Mouse (Mus musculus) natural killer cell, adult 2 months (primary cell): ENCODE measurements around the gene Tacstd2.
"Not testable (repeated sequence)": the region's sequence is repeated elsewhere in the genome, so short reads cannot be mapped to it uniquely, and the experiment has no call there.

Experiments
- DNase-seq, 2 experiments: peaks; one replicate each; pipeline ENCODE4 v3.0.0; 2022; ENCODE audit warnings: low spot score in 2 of 2

Gene Tacstd2

DNA sequence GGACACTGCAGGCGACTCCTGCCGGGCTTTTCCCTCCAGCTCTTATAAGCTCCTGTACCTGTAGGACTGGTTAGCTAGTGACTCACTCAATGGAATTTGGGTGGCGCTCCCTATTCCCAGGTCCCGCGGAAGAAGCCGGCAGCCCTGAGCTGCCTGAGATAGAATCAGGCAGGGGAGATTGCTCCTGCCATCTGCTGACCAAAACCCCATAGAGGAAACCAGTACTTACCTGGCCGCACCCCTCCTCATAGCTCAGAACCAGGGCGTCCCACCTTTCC, at the start of gene Tacstd2:
TSS of gene Tacstd2 (minus strand) at position 20 of the 278 bp plus-strand sequence.
- DNase-seq: no peak

DNA sequence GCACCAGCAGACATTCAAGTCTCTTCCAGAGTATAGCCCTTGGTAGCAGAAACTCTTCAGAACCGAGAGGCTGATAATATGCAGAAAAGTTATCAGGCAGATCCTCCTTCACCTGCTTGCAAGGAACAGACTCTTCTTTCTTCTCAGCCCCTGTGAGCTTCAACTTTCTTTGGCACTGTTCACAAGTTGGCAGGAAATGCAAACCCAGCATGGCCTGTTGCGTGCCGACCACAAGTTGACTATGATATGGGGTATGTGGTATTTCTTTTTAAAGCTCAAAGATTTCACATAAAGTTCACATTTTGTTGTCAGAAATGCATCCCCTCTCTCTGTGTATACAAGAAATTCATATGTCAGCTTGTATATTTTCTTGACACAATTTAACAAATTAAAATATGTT, 30.7 kb upstream of the Tacstd2 start:
- no peak for DNase-seq

DNA sequence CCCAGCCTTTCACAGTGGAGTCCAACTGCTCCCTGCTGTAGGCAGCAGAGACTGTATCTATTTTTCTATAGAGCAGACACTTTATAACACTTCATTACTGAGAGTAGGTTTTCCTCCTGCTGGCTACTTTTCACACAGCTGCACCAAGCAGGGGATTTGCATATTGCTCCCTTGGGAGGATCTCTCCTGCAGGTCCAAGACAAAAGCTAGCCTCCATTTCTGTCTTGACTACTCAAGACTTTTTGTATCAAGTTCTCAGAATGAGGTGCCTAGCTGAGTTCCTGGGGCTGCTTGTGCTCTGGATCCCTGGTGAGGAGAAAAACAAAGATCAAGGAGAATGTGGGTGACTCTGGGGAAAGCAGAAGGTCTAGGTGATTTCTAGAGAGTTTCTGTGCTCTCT, 19.8 kb upstream of the Tacstd2 start:
- peak in 1 of 2 experiments; percentile 53 for DNase-seq

DNA sequence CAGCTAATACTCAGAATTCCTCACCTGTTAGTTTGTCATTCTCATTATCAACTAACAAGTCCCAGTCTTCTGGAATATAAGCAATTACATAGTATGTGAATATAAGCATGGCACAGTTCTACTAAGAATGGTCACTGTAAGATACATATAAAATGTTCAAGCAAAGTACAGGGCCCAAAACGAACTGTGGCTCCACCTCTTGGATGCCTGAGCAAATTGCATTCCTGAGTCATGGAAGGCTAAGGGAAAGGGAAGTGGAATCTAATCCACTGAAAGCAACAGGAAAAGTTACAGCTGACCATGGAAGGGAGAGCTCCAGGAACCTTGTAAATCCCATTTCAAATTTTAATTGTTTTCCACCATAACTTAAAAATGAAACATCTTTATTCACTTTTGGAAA, 14.0 kb upstream of the Tacstd2 start:
- no peak for DNase-seq

DNA sequence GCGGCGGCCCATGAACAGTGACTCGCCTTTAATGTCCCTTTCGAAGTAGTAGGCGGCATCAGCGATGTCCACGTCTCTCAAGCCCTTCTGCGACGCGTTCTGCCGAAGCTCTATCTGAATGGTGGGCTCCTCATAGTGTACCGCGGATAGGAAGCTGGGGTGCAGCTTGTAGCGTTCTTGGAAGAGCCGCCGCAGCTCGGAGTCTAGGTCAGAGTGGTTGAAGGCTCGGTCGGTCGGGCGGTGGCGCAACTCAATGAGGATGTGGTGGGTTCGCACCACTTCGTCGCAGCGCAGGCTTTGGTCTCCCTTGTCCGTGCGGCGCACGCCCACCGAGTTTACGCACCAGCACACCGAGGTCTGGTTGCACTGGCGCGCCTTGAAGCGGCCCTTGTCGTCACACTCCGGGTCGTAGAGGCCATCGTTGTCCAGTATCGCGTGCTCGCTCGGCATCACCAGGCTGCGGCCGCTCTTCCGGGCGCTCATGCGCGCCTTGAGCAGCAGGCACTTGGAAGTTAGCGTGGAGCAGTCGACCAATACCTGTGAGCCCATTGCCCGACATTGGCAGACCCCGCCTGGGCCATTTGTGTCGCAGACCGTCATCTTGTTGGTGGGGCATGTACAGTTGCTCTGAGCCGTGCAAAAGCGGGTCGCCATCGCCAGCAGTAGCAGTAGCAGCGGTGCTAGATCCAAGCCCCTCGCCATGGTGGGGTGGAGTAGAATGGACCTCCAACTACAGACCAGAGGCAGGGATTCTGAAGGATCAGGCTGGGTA, 405 bp downstream of the Tacstd2 start:
- peak; percentile 24 to 38 for DNase-seq

DNA sequence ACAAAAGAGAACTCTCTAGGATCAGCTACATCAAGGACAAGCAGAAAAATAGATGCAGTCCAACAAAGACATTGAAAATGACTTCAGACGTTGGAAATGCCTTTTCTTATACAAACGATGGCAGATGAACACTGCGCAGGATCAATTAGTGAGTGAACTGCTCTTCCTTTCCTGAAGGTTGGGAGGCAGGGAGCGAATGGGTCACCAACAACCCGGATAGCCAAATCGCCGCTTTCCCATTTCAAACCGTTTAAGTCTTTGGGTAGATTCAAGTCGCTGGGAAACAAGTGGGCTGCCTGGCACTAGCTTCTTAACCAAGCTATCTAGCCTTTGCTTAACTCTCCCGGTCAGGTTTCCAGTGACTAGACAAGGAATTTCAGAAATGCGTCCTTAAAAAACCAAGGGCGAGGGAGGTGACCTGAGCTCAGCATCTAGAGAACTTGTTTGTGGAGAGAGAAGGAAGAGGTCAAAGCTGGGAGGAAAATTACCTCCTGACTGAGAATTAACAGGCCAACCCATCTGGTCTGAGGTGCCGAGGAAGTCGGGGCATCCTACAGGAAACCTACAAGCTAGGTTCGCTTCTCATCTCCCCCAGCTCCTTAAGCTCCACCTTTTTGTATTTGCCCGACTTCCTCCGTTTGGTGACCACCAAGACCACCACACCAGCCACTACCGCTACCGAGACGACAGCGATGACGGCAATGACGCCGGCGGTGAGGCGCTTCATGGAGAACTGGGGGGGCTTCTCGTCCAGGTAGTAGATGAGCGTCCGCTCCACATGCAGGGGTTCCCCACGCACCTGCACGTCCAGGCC, 1.2 kb downstream of the Tacstd2 start:
- peak in 1 of 2 experiments; percentile 10 for DNase-seq

DNA sequence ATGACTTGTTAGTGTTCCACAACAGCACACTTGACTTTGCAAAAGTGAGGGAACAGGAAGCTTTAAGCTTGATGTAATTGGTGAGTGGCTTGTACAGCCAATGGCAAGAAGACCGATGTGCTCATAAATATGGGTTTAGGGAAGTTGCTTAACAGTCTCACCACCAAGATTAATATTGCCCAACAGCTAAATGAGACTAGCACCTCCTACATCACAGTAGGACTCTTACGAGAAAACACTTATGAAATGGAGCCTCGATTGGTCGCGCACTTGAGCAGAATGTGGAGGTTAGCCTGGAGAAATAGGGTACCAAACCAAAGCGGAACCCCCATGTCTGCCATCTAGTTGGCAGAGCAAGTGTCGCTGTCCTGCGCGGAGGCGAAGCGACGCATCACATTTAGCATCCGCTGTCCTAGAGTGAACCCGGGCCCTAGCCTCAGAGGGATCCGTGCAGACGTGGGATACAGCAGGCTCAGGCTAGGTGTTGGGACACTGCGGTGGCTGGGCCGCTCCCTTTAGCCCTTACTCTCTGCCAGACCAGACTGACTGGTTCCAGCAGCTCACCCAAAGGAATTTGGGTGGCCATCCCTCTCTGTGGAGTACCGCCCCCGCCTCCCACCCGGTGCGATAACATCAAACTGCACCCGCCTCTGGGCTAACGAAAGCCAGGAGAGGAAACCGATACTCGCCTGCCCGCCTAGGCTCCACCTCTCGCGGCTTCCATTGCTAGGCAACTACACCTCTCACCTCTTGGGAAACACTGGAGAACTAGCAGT, 2.7 kb downstream of the Tacstd2 start:
- peak; percentile 13 to 31 for DNase-seq

DNA sequence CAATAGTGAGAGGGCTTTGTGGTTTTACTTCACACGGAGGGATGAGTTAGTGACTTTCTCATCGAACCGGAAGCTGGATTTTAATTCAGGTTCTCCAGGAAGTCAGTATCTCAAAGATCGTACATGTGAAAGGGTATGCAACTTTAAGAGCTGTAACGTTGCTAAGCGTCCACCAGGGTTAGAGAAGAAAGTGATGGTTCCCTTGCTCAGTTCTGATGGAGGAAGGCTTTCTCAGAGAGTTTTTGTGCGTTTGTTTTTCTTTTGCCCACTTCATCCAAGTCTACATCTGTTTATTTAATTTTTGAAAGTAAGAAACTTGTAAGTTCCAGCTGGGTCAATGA, 3.8 kb downstream of the Tacstd2 start:
- no peak for DNase-seq

DNA sequence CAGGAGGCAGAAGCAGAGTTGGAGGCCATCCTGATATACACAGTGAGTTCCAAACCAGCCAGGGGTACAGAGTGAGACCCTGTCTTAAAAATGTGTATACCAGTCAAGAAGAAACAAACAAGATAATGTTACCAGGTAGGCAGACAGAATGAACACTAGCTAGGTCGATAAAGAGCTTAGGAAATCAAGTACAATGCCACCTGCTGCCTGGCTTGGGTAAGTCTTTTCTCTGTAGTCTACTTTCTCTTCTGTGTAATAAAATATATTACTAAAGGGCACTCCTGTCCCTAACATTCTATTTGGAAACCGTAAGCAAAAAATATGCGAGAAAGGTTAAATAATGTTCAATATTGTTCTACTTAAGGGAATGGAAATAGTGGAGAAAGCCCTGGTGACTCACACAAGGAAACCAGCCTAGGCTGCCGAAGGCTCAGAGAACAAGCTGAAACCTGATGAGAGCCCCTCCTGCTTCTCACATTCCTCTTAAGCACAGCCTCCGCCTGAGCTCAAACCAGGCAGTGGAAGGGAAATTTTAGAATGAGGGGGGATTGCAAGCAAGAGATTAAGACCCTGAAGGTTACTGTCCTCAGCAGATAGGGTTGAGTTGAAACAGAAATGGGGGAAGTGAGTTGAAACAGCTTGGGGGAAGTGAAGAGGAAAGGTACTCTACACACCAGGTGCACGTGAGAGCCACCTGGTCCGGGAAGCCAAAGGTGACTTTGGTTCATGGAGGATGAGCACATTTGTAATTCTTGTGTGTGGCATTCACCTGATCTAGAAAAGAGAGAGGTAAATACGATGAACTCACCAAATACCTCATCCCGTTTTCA, 4.4 kb downstream of the Tacstd2 start:
- peak in 1 of 2 experiments; percentile 28 for DNase-seq

DNA sequence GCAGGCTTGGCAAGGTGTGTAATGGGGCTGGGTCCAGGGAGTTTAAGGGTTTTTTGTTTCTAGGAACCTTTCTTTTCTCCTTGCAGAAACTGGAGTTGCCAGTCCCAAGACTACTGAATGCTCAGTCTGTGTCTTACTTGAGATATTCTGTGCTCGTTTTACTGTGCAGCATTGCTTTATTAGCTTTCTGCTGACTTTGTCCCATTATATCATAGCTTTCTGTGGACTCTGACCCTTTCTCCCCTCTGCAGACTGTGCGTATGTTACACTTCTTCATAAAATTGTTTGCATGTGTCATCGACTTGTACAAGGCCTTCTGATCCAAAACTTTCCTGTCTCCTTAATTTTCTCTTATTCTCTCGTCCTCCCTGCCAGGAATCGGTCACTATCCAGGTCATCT, 9.2 kb downstream of the Tacstd2 start:
- DNase-seq: no peak

DNA sequence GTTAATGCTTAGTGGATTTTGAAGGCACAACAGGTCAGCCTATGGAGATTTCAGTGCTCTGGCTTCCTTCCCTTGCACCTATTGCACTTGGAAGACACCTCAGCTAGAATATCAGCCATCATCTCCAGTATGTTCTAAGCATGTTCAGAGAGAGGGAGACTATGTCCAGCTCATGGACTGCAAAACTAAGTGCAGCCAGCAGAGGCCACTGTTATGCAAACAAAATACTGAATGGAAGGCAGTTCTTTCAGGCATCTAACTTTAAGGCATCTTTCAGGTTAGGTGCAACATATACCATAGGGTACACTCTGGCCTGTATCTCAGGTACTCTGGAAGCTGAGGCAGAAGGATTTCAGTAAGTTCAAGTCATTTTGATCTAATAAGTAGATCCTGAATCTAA, 24.8 kb downstream of the Tacstd2 start:
- DNase-seq: peak; percentile 10 to 54

DNA sequence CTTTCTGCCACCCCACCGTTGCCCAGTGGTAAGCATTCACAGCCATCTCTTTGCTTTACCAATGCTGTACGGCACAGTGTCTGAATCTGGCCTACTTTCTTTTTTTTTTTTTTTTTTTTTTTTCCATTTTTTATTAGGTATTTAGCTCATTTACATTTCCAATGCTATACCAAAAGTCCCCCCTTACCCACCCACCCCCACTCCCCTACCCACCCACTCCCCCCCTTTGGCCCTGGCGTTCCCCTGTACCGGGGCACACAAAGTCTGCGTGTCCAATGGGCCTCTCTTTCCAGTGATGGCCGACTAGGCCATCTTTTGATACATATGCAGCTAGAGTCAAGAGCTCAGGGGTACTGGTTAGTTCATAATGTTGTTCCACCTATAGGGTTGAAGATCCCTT, 33.7 kb downstream of the Tacstd2 start:
- DNase-seq: not testable (repeated sequence)

DNA sequence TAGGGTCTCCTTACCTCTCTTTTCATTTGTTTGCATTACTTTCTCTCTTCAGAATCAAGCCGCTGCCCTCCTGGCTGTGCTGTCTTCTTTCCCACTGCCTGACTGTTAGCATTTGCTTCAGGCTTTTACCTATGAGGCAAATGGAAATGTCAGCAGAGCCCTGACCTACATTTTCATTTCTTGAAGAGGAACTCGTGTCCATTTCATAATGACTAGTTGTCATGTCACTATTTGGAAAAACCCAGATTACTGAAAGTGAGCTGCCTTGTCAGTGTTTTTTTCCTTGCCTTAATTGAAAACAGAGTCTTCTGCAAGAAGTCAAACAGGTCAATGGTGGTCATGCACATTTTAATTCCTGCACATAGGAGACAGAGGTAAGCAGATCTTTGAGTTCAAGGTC, 43.8 kb downstream of the Tacstd2 start, which contains the start of gene Il23r:
TSS of gene Il23r (minus strand) at position 101 of the 400 bp plus-strand sequence.
- DNase-seq: no peak
